Mouse (Mus musculus): Measurements from ENCODE around the gene Ptprd.

DNA sequence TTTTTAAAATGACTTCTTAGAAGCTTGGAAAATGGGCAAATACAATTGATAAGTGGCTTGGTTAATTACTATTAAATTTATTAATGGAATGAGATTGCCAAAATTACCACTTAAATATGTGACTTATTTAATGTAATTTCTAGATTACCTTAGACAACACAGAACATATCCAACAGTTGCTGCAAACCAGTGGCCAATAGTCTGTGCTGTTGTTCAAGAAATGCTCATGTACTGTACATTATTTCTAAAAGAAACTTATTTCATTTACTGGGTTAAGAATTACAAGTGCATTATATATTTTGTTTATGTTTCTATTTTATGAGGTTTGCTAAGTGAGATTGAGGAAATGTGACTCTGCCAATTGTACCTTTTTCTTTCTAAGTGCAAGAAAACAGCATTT lies 567.3 kb downstream of the Ptprd start:
- TF ChIP-seq GATA1 (IDR thresholded peaks at IDR 0.05; ENCODE audit: borderline replicate concordance, low read length) (no peak), CTCF (IDR thresholded peaks at IDR 0.05; ENCODE audit: low read depth, low read length) (no peak)

Measured in G1E (cell line).